Mouse (Mus musculus): ENCODE data around the gene Ldhd. TPM values are rescaled to one million over a fixed set of nuclear protein-coding genes. Genes with fewer than 3 reads are reported as not detected.

Ldhd gene
- polyA plus RNA-seq, 1 experiment: 0.43 TPM

- no peak overlapping the region for H3K4me3 ChIP-seq (ENCODE audit: insufficient read depth, low read length)
- no peak for TF ChIP-seq POLR2A (IDR thresholded peaks at IDR 0.05; ENCODE audit: borderline replicate concordance, low read depth, low read length)
- no peak for TF ChIP-seq CTCF (IDR thresholded peaks at IDR 0.05; ENCODE audit: low read depth, low read length)
- H3K27ac ChIP-seq (ENCODE audit: insufficient read depth, low read depth, low read length): no peak overlapping the region
- H3K4me1 ChIP-seq (ENCODE audit: control insufficient read depth, insufficient read depth, low read length): peaks cover 16% of the 10 kb centered on the region
Measured at GRCm38 (mm10) chr8:111584946-111585345, 45.2 kb downstream of the Ldhd start.

DNA sequence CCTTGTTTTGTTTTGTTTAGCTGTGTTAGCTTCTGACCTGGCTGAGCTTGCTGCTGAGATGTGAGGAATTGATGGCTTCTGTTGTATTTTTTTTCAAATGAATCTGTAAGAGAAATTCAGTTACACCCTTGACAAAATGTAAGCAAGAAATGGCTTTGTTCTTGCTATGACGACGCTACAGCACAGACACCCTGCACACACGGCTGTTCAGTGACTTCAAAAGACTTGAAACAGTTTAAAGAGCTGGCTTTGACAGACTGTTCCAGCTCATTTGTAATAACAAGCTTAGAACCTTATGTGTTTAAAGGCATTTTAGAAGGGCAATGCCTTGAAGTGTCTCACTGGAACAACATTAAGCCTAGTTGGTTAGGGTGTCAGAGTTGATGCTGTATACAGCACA, 47.8 kb downstream of the Ldhd start:
- H3K4me1 ChIP-seq (ENCODE audit: control insufficient read depth, insufficient read depth, low read length): peaks cover 5% of the 10 kb centered on the region
- TF ChIP-seq CTCF (IDR thresholded peaks at IDR 0.05; ENCODE audit: low read depth, low read length): no peak
- TF ChIP-seq POLR2A (IDR thresholded peaks at IDR 0.05; ENCODE audit: borderline replicate concordance, low read depth, low read length): no peak
- no peak overlapping the region for H3K27ac ChIP-seq (ENCODE audit: insufficient read depth, low read depth, low read length)
- H3K4me3 ChIP-seq (ENCODE audit: insufficient read depth, low read length): no peak overlapping the region

GRCm38 (mm10) chr8:111580306-111580705, 49.9 kb downstream of the Ldhd start:
- Histone ChIP-seq H3K27ac (ENCODE audit: insufficient read depth, low read depth, low read length) (no peak overlapping the region), H3K4me3 (ENCODE audit: insufficient read depth, low read length) (no peak overlapping the region), H3K4me1 (ENCODE audit: control insufficient read depth, insufficient read depth, low read length) (peaks cover 5% of the 10 kb centered on the region)
- TF ChIP-seq CTCF (IDR thresholded peaks at IDR 0.05; ENCODE audit: low read depth, low read length): no peak
- TF ChIP-seq POLR2A (IDR thresholded peaks at IDR 0.05; ENCODE audit: borderline replicate concordance, low read depth, low read length): no peak

DNA sequence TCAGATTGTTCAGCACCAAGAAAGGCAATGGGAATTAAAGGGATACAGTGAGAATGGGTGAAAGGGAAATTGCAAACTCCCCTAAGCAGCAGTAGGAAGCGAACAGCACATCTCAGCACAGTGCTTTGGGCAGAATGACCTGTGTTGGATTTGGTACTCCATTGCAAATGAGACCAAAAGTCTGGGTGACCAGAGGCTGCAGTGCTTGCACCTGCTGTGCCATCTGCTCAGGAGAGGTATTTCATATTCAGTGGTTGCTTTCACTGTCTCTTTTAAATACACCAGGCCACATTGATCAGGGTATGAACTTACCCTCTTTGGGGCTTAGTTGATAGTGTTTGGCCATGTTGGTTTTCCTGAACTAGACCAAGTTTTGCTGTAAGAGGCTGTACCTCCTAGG, 50.9 kb downstream of the Ldhd start:
- H3K4me3 ChIP-seq (ENCODE audit: insufficient read depth, low read length): no peak overlapping the region
- H3K4me1 ChIP-seq (ENCODE audit: control insufficient read depth, insufficient read depth, low read length): no peaks in the 10 kb centered on the region
- no peak overlapping the region for H3K27ac ChIP-seq (ENCODE audit: insufficient read depth, low read depth, low read length)
- TF ChIP-seq CTCF (IDR thresholded peaks at IDR 0.05; ENCODE audit: low read depth, low read length) (no peak), POLR2A (IDR thresholded peaks at IDR 0.05; ENCODE audit: borderline replicate concordance, low read depth, low read length) (no peak)

DNA sequence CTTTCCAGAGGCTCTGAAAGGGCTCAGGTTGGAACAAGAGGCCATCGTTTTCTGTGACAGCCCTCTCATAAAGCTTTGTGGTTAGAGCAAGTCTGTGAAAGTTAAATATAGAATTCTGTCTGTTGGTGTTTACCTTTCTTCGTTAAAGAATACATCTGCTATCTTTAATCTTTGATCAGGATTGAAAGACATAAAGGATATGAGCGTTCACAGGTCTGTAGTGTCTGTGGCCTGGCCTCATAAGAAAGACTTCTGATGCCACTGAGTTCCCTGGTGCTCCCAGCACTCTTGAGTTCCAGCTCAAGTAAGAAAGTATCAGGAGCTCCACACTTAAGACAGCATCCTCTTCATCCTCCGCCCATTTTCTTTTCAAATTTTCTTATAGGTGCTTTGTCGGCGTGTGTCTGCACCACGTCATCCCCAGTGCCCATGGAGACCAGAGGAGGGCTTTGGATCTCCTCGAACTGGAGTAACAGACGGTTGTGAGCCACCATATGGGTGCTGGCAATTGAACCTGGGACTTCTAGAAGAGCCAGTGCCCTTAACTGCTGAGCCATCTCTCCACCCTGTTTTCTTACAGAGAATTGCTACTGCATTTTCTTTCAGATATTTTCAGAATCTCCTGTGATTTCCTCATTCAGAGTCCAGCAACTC, 52.2 kb downstream of the Ldhd start:
- H3K4me1 ChIP-seq (ENCODE audit: control insufficient read depth, insufficient read depth, low read length): no peaks in the 10 kb centered on the region
- no peak for TF ChIP-seq POLR2A (IDR thresholded peaks at IDR 0.05; ENCODE audit: borderline replicate concordance, low read depth, low read length)
- TF ChIP-seq CTCF (IDR thresholded peaks at IDR 0.05; ENCODE audit: low read depth, low read length): no peak
- H3K27ac ChIP-seq (ENCODE audit: insufficient read depth, low read depth, low read length): no peak overlapping the region
- H3K4me3 ChIP-seq (ENCODE audit: insufficient read depth, low read length): no peak overlapping the region

DNA sequence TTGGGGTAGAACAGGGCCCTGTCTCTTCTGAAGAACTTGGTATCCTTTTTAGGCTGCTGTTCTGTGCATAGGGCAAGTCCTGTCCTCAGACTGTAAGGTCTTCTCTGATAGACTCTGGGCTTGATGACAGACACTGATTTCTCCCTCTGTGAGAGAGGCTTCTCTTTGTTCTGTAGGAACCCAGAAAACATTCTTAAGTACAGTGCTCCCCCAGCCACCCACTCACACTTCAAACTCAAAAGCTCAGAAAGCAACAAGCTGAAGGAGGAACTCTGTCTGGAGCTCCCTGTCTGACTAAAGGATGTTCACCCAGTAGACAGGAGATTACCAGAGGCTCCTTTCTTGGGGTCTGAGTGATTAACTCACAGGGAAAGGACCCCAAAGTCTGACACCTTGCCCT, 53.7 kb downstream of the Ldhd start:
- H3K27ac ChIP-seq (ENCODE audit: insufficient read depth, low read depth, low read length): no peak overlapping the region
- peaks cover 7% of the 10 kb centered on the region for H3K4me1 ChIP-seq (ENCODE audit: control insufficient read depth, insufficient read depth, low read length)
- no peak overlapping the region for H3K4me3 ChIP-seq (ENCODE audit: insufficient read depth, low read length)

DNA sequence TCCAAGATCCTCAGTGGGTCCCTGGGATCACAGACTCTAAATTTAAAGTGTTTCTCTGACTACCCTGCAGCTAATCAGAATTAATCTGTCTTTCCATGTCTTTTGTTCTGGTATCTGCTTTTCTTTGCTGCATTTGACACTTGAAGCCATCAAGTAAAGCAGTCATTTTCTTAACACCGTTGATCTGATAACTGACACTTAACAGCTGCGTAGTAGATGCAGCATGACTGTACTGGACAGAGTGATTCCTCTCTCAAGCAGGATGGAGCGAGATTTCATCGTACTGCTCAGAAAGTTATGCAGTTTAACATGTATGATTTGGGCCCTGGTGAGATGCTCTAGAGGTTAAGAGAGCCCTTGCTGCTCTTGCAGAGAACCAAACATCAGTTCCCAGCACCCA, 54.7 kb downstream of the Ldhd start:
- TF ChIP-seq POLR2A (IDR thresholded peaks at IDR 0.05; ENCODE audit: borderline replicate concordance, low read depth, low read length): no peak
- no peak for TF ChIP-seq CTCF (IDR thresholded peaks at IDR 0.05; ENCODE audit: low read depth, low read length)
- no peak overlapping the region for H3K4me3 ChIP-seq (ENCODE audit: insufficient read depth, low read length)
- H3K4me1 ChIP-seq (ENCODE audit: control insufficient read depth, insufficient read depth, low read length): peaks cover 10% of the 10 kb centered on the region
- no peak overlapping the region for H3K27ac ChIP-seq (ENCODE audit: insufficient read depth, low read depth, low read length)

More for the DNA sequence above, 53.7 kb downstream of the Ldhd start:
- TF ChIP-seq POLR2A (IDR thresholded peaks at IDR 0.05; ENCODE audit: borderline replicate concordance, low read depth, low read length): no peak
- TF ChIP-seq CTCF (IDR thresholded peaks at IDR 0.05; ENCODE audit: low read depth, low read length): no peak

- no peak overlapping the region for H3K4me3 ChIP-seq (ENCODE audit: insufficient read depth, low read length)
Measured at GRCm38 (mm10) chr8:111574016-111574415, 56.2 kb downstream of the Ldhd start.

More at GRCm38 (mm10) chr8:111574016-111574415, 56.2 kb downstream of the Ldhd start:
- TF ChIP-seq POLR2A (IDR thresholded peaks at IDR 0.05; ENCODE audit: borderline replicate concordance, low read depth, low read length) (no peak), CTCF (IDR thresholded peaks at IDR 0.05; ENCODE audit: low read depth, low read length) (no peak)
- Histone ChIP-seq H3K27ac (ENCODE audit: insufficient read depth, low read depth, low read length) (no peak overlapping the region), H3K4me1 (ENCODE audit: control insufficient read depth, insufficient read depth, low read length) (peaks cover 19% of the 10 kb centered on the region)

Other genes starting within 250 kb of the Ldhd start
- gene Fa2h, start 236.6 kb downstream of the Ldhd start, polyA plus RNA-seq (2012; ENCODE audit: insufficient read depth, insufficient read length, missing spikeins): not detected in 2 replicates
- 4.8 and 5.7 TPM in 2 replicates for gene Wdr59, start 108.3 kb downstream of the Ldhd start, polyA plus RNA-seq (2012; ENCODE audit: insufficient read depth, insufficient read length, missing spikeins)
- gene Znrf1, start 94.3 kb downstream of the Ldhd start, polyA plus RNA-seq (2012; ENCODE audit: insufficient read depth, insufficient read length, missing spikeins): 88.8 and 97.7 TPM in 2 replicates
- gene Zfp1, start 13.0 kb upstream of the Ldhd start, polyA plus RNA-seq (2012; ENCODE audit: insufficient read depth, insufficient read length, missing spikeins): 7.0 and 8.4 TPM in 2 replicates
- not detected in 2 replicates for gene Ctrb1, start 60.6 kb upstream of the Ldhd start, polyA plus RNA-seq (2012; ENCODE audit: insufficient read depth, insufficient read length, missing spikeins)
- 0.40 and 0.56 TPM in 2 replicates for gene Bcar1, start 113.4 kb upstream of the Ldhd start, polyA plus RNA-seq (2012; ENCODE audit: insufficient read depth, insufficient read length, missing spikeins)
- 88.3 and 89.6 TPM in 2 replicates for gene Cfdp1, start 223.9 kb upstream of the Ldhd start, polyA plus RNA-seq (2012; ENCODE audit: insufficient read depth, insufficient read length, missing spikeins)
- gene Tmem170, start 246.4 kb upstream of the Ldhd start, polyA plus RNA-seq (2012; ENCODE audit: insufficient read depth, insufficient read length, missing spikeins): 2.6 and 3.3 TPM in 2 replicates